Mouse (Mus musculus): ENCODE data around the gene Gpat2. TPM values are rescaled to one million over a fixed set of nuclear protein-coding genes. Genes with fewer than 3 reads are reported as not detected.

Gene Gpat2
- polyA plus RNA-seq, 1 experiment from 2014 or later = 0.44 TPM

GRCm38 (mm10) chr2:127398738-127399137 lies 26.3 kb upstream of the Gpat2 start:
- 89% methylated on average over 7 of the region's 7 CpGs for WGBS
- Histone ChIP-seq H3K4me1 (no peaks in the 10 kb centered on the region), H3K9me3 (no peaks in the 10 kb centered on the region)

GRCm38 (mm10) chr2:127411126-127411525 lies 13.9 kb upstream of the Gpat2 start:
- Histone ChIP-seq H3K27me3 (no peaks in the 10 kb centered on the region), H3K9me3 (no peaks in the 10 kb centered on the region), H3K4me1 (no peaks in the 10 kb centered on the region), H3K9ac (no peak overlapping the region), H3K4me2 (no peak overlapping the region), H3K36me3 (no peaks in the 10 kb centered on the region), H3K4me3 (no peak overlapping the region), H3K27ac (no peak overlapping the region)
- 64% methylated on average over 6 of the region's 6 CpGs for WGBS
- no peak for ATAC-seq (ENCODE audit: insufficient number of reproducible peaks, low FRiP score, low TSS enrichment, low read depth)

More at GRCm38 (mm10) chr2:127398738-127399137, 26.3 kb upstream of the Gpat2 start:
- no peak overlapping the region for H3K9ac ChIP-seq
- no peak overlapping the region for H3K27ac ChIP-seq
- no peaks in the 10 kb centered on the region for H3K36me3 ChIP-seq
- no peak overlapping the region for H3K4me3 ChIP-seq
- no peak overlapping the region for H3K4me2 ChIP-seq
- no peak for ATAC-seq (ENCODE audit: insufficient number of reproducible peaks, low FRiP score, low TSS enrichment, low read depth)
- no peaks in the 10 kb centered on the region for H3K27me3 ChIP-seq

- Histone ChIP-seq H3K9ac (no peak overlapping the region), H3K36me3 (no peaks in the 10 kb centered on the region), H3K4me1 (no peaks in the 10 kb centered on the region), H3K27ac (no peak overlapping the region), H3K4me2 (no peak overlapping the region), H3K9me3 (no peaks in the 10 kb centered on the region), H3K27me3 (no peaks in the 10 kb centered on the region), H3K4me3 (no peak overlapping the region)
- 68% methylated on average over 10 of the region's 10 CpGs for WGBS
- ATAC-seq (ENCODE audit: insufficient number of reproducible peaks, low FRiP score, low TSS enrichment, low read depth) = no peak
Observed at GRCm38 (mm10) chr2:127415806-127416205, 9.2 kb upstream of the Gpat2 start.

- 45% methylated on average over 3 of the region's 3 CpGs for WGBS
- ATAC-seq (ENCODE audit: insufficient number of reproducible peaks, low FRiP score, low TSS enrichment, low read depth) = no peak
- Histone ChIP-seq H3K4me3 (no peak overlapping the region), H3K4me2 (no peak overlapping the region), H3K36me3 (no peaks in the 10 kb centered on the region), H3K4me1 (no peaks in the 10 kb centered on the region), H3K27ac (no peak overlapping the region), H3K9ac (no peak overlapping the region), H3K9me3 (no peaks in the 10 kb centered on the region), H3K27me3 (no peaks in the 10 kb centered on the region)
Observed at GRCm38 (mm10) chr2:127416706-127417105, 8.3 kb upstream of the Gpat2 start.

GRCm38 (mm10) chr2:127418266-127418970 lies 6.6 kb upstream of the Gpat2 start:
- no peaks in the 10 kb centered on the region for H3K9me3 ChIP-seq
- H3K36me3 ChIP-seq = no peaks in the 10 kb centered on the region
- H3K4me1 ChIP-seq = no peaks in the 10 kb centered on the region
- H3K27ac ChIP-seq = no peak overlapping the region
- no peak overlapping the region for H3K9ac ChIP-seq
- 53% methylated on average over 10 of the region's 10 CpGs for WGBS
- no peak overlapping the region for H3K4me2 ChIP-seq
- no peaks in the 10 kb centered on the region for H3K27me3 ChIP-seq
- H3K4me3 ChIP-seq = no peak overlapping the region
- ATAC-seq (ENCODE audit: insufficient number of reproducible peaks, low FRiP score, low TSS enrichment, low read depth) = no peak

- no peak overlapping the region for H3K27ac ChIP-seq
- no peak overlapping the region for H3K9ac ChIP-seq
- no peaks in the 10 kb centered on the region for H3K4me1 ChIP-seq
- peaks cover 6% of the 10 kb centered on the region; the same call in 1 of the 2 replicates for H3K36me3 ChIP-seq
- no peaks in the 10 kb centered on the region for H3K9me3 ChIP-seq
- no peak overlapping the region for H3K4me2 ChIP-seq
- WGBS = 20% methylated on average over 3 of the region's 3 CpGs
- no peaks in the 10 kb centered on the region for H3K27me3 ChIP-seq
- H3K4me3 ChIP-seq = no peak overlapping the region
- no peak for ATAC-seq (ENCODE audit: insufficient number of reproducible peaks, low FRiP score, low TSS enrichment, low read depth)
Observed at GRCm38 (mm10) chr2:127430238-127430637, 5.2 kb downstream of the Gpat2 start.

GRCm38 (mm10) chr2:127433487-127434295 lies 8.7 kb downstream of the Gpat2 start:
- Histone ChIP-seq H3K36me3 (peaks cover 22% of the 10 kb centered on the region), H3K4me2 (no peak overlapping the region), H3K27ac (no peak overlapping the region), H3K9me3 (no peaks in the 10 kb centered on the region), H3K27me3 (no peaks in the 10 kb centered on the region), H3K4me3 (no peak overlapping the region), H3K9ac (no peak overlapping the region), H3K4me1 (no peaks in the 10 kb centered on the region)
- ATAC-seq (ENCODE audit: insufficient number of reproducible peaks, low FRiP score, low TSS enrichment, low read depth) = no peak
- 67% methylated on average over 9 of the region's 9 CpGs for WGBS

- no peak for ATAC-seq (ENCODE audit: insufficient number of reproducible peaks, low FRiP score, low TSS enrichment, low read depth)
- H3K27me3 ChIP-seq = no peaks in the 10 kb centered on the region
- H3K9me3 ChIP-seq = no peaks in the 10 kb centered on the region
- peaks cover 22% of the 10 kb centered on the region for H3K36me3 ChIP-seq
- H3K4me1 ChIP-seq = no peaks in the 10 kb centered on the region
- H3K9ac ChIP-seq = no peak overlapping the region
- 33% methylated on average over 2 of the region's 2 CpGs for WGBS
- H3K27ac ChIP-seq = no peak overlapping the region
- H3K4me2 ChIP-seq = no peak overlapping the region
- H3K4me3 ChIP-seq = no peak overlapping the region
Observed at GRCm38 (mm10) chr2:127435135-127435534, 10.1 kb downstream of the Gpat2 start.

GRCm38 (mm10) chr2:127435554-127435953 lies 10.6 kb downstream of the Gpat2 start:
- Histone ChIP-seq H3K36me3 (peaks cover 22% of the 10 kb centered on the region), H3K4me1 (no peaks in the 10 kb centered on the region), H3K4me2 (no peak overlapping the region), H3K9ac (no peak overlapping the region), H3K9me3 (no peaks in the 10 kb centered on the region), H3K27ac (no peak overlapping the region), H3K27me3 (no peaks in the 10 kb centered on the region), H3K4me3 (no peak overlapping the region)
- ATAC-seq (ENCODE audit: insufficient number of reproducible peaks, low FRiP score, low TSS enrichment, low read depth) = no peak
- 88% methylated on average over 2 of the region's 2 CpGs for whole genome bisulfite sequencing

GRCm38 (mm10) chr2:127437697-127438096 lies 12.7 kb downstream of the Gpat2 start:
- no peak for ATAC-seq (ENCODE audit: insufficient number of reproducible peaks, low FRiP score, low TSS enrichment, low read depth)
- no peaks in the 10 kb centered on the region for H3K9me3 ChIP-seq
- 92% methylated on average over 5 of the region's 5 CpGs for WGBS
- H3K27ac ChIP-seq = no peak overlapping the region
- no peak overlapping the region for H3K4me3 ChIP-seq
- H3K27me3 ChIP-seq = no peaks in the 10 kb centered on the region
- H3K9ac ChIP-seq = no peak overlapping the region
- peaks cover 2% of the 10 kb centered on the region; the same call in 1 of the 2 replicates for H3K4me1 ChIP-seq
- H3K4me2 ChIP-seq = no peak overlapping the region
- peaks cover 22% of the 10 kb centered on the region for H3K36me3 ChIP-seq

- no peaks in the 10 kb centered on the region for H3K36me3 ChIP-seq
- H3K27me3 ChIP-seq = no peaks in the 10 kb centered on the region
- H3K9ac ChIP-seq = peak within 1 kb of the TSS; percentile 44
- peak; percentile 73 for ATAC-seq (ENCODE audit: insufficient number of reproducible peaks, low FRiP score, low TSS enrichment, low read depth)
- H3K9me3 ChIP-seq = no peaks in the 10 kb centered on the region
- H3K4me2 ChIP-seq = peak within 1 kb of the TSS; percentile 69
- 3% methylated on average over 37 of the region's 37 CpGs for WGBS
- H3K4me3 ChIP-seq = peak within 1 kb of the TSS; percentile 62
- H3K27ac ChIP-seq = 0 out of 2 replicates have a peak within 1 kb of the TSS, but pooled peaks have one; percentile 6
- peaks cover 19% of the 10 kb centered on the region for H3K4me1 ChIP-seq
Observed at GRCm38 (mm10) chr2:127444055-127444789, 19.2 kb downstream of the Gpat2 start, which contains the start of gene Fahd2a. TSS of gene Fahd2a (minus strand) at chr2:127444565.
